Mouse (Mus musculus): ENCODE measurements around the gene H2afj. TPM values are rescaled to one million over a fixed set of nuclear protein-coding genes. Genes with fewer than 3 reads are reported as not detected.

Gene H2afj
- total RNA-seq, 2 experiments from 2014 or later = 35.3 to 42.5 TPM

DNA sequence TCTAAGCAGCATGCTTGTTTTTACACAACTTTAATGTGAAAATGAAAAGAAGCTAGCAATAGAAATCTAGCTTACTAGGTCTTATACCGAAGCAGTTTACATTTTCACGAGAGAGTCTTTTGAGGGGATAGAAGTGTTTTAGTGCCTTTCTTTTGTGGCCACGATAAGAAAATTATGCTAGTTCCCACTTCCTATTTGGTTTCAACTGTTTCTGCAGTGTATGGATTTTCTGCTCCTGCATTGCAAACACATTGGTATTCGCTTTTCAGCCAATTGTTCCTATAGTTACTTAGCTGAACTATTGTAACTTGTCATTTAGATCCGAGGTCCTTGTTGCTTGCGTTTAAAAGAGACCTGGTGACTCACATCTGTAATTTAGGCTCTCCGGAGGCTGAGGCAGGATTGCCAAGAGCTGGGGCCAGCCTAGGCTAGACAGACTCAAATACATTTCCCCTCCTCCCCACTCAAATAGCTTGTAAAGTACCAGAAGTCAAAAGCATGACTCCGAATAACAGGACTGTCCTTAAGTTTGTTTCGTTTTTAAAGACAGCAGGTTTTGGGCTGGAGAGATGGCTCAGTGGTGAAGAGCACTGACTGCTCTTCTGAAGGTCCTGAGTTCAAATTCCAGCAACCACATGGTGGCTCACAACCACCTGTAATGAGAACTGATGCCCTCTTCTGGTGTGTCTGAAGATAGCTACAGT lies 3.2 kb upstream of the H2afj start:
- no peak for DNase-seq
- intact Hi-C loops (cut with DNase I) = loop anchor here (1.0 to 2.0 kb wide), 2 partner anchors 22 to 52 kb away; partner anchors contain the start of genes Art4 and BC049715

DNA sequence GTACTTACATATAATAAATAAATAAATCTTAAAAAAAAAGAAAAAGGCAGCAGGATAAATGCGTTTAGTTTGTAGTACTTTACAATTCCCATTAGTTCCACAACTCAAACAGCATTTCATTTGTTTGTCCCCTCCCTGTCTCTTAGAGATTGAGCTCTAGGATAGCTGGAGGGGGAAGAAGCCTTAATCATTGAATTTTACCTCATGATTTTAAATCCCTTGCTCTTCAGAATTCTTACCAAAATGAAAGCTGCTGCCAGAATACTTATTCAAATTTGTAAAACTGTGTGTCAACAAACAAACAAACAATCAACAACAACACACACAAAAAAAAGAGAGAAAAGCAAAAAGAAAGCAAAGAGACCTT lies 2.7 kb upstream of the H2afj start:
- DNase-seq = no peak
- intact Hi-C loops (cut with DNase I) = loop anchor here (2.0 kb wide), 1 partner anchor 51 kb away; the partner anchor contains the start of gene Art4

DNA sequence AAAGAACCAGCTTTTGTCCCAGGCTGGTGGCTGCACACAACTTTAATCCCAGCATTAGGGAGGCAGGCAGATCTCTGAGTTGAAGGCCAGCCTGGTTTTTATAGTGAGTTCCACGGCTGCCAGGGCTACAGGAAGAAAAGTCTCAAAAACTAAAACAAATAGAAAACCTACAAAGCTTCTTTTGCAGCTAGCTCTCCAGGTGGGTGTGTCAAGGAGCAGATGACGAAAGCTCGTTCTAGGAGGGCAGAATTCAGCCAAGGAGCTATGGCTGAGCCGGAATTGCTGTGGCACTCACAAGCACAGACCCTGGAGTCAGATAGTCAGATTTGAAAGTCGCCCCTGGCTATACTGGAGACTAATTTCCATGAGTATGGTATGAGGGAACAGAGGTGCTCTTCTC lies 1.2 kb upstream of the H2afj start:
- intact Hi-C loops (cut with DNase I) = no loop called here
- DNase-seq = no peak

DNA sequence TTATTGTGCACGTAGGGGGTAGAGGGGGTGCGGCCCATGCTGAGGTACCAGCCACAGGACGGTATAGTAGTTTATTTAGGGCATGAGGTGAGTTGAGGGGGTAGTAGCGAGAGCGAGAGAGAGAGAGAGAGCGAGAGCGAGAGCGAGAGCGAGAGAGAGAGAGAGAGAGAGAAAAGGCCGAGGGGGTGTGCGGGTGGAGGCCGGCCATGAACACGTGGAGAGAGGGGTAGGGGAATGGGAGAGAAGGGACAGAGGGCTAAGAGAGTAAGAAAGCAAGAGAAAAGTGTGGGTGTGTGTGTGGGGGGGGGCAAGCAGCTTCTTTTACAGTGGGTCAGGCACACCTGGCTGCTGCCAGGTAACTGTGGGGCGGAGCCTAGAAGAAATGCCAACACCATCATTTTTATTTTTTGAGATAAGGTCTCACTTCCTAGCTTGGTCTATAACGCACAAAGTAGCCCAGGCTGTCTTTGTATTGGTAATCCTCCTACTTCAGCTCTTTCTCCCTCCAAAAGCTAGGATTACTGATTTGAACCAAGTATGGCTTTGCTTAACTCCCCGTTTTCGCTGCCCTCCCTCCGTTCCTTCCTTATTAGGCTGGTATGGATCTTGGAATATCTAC lies 540 bp upstream of the H2afj start:
- DNase-seq = no peak
- intact Hi-C loops (cut with DNase I) = no loop called here

DNA sequence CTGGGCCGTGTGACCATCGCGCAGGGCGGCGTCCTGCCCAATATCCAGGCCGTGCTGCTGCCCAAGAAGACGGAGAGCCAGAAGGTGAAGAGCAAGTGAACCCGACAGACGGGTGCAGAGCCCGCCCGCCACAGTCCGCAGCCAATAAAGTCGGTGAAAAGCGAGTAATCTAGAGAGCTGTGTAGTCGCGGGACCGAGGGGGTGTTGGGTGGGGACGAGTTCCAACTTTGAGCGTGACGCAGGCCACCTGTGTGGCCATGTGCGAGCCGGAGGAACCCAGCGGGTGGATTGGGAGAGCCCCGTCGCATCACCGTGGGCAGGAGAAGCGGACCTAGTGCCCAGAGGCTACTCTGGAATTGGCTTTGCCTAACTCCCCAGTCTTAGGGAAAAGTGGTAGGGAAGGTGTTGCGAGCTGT lies 595 bp downstream of the H2afj start:
- intact Hi-C loops (cut with DNase I) = no loop called here

DNA sequence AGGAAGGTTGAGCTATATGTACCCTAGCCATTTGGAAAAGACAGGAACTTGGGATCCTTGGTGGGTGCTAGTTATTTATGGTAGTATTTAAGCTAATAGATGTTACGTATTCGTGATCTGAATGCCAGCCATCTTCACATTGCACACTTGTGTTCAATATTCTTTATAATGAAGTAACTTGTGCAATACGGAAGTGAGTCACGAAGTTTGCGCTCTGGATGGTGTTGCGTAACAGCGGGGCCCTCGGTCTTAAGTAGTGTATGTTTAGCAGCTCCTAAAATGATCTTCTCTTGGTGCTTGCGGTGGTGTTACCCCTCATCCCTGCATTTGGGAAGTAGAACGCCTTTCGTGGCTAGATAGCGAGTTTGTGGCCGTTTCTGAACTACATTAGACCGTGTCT lies 1.0 kb downstream of the H2afj start:
- intact Hi-C loops (cut with DNase I) = no loop called here

More for the DNA sequence above, 595 bp downstream of the H2afj start:
- DNase-seq = peak; percentile 44 to 64

DNA sequence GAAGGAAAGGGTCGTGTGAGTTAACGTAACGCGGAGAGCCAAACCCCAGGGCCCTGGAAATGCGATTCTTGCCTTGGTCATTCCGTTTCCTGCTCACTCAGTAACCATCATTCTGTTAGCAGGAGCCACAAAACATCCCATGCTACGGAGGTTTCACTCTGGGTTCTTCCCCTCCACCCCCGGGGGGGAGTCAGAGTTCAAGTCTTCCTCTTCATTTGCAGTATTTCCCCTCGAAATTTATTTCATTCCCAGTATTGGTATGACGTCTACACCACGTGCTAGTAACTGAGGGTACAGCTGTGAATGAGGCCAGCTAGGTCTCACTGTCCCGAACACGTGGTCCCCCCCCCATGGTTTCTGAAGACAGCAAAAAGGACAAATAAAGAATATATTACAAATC lies 1.6 kb downstream of the H2afj start:
- no peak for DNase-seq
- intact Hi-C loops (cut with DNase I) = no loop called here

More for the DNA sequence above, 1.0 kb downstream of the H2afj start:
- DNase-seq = peak; percentile 45 to 52

DNA sequence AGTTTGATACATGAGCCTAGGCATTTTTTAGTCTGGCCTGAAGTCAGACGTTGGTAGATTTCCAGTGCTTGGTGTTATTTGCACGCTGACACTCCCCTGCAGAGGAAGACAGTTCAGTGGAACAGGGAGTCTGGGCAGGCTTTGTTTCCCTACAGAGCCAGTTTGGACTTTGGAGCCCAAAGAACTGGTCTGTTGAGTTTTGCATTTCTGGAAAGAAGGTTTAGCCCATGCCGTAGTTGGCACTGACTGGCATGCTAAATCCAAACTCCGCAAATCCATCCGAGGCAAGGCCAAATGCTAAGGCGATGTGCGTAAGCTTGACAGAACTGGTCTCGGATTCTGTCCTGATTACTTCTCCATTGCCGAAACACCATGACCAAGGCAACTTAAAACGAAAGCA lies 3.2 kb downstream of the H2afj start:
- intact Hi-C loops (cut with DNase I) = no loop called here
- no peak for DNase-seq

DNA sequence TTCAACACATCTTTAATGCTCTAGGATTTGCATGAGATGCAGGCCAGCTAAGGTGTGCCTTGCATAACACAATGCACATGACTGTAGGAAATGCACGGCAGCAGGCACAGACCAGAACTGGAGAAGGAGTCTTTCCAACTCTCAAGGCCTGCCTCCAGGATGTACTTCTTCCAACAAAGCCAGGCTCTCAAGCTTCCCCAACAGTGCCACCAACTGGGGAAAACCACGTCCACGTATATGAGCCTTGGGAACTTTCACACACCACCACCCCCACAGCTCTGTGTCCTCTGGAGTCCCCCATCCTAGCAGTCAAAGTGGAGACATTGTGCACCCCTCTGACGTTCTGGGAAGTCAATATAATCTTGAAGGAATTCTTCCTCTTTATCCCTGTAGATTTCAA lies 5.1 kb downstream of the H2afj start:
- intact Hi-C loops (cut with DNase I) = no loop called here
- DNase-seq = peak; percentile 29 to 50

DNA sequence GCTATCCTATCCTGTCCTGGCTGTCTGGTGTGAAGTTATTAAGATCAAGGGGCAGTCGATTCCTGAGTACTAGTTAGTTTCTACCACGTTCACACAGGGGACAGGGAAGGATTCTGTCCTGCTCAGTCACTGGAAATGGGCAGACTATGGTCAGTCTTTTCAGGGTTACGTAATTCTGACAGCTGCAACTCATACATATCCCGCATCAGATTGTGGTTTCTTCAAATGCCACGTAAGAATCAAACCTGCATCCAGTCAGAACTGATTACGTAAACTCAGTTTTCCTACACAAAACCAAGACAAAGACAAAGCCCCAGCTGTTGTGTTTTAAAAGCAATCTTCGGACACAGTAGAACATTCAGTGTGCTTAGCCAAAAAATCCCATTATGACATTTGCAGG lies 7.3 kb downstream of the H2afj start:
- intact Hi-C loops (cut with DNase I) = no loop called here
- no peak for DNase-seq

DNA sequence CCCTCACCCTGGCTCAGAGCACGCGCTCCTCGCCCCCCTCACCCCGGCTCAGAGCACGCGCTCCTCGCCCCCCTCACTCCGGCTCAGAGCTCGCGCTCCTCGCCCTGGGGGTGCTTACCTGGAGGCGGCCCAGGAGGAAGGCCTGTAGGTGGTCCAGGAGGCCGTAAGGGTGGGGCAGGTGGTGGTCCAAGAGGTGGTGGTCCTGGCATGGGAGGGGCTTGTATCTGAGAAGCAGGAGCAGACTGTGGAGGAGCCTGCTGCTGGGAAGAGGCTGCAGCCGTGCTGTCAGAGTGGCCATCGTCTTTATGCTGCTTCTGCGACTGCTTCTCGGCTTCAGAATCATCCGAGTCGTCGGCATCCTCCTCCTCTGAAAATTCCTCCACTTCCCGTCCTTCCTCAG lies 8.8 kb downstream of the H2afj start:
- DNase-seq = no peak
- intact Hi-C loops (cut with DNase I) = no loop called here

DNA sequence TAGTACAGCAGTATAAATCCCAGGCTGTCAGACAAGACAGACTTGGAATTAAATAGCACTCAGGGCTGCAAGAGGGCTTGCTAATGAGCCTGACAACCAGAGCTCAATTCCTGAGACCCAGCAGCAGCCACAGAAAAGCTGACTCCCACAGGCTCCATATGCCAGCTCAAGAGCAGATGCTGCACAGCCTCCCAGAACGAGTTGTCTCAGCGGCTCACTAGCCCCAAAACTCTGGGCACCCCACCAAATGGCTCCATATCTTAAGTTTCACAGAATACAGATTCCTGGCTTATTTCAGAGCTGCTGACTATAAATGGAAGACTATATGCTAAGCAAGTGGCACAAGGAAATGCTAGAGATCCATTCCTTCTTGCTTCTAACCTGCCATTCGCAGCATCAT lies 9.5 kb downstream of the H2afj start:
- DNase-seq = no peak
- intact Hi-C loops (cut with DNase I) = no loop called here

DNA sequence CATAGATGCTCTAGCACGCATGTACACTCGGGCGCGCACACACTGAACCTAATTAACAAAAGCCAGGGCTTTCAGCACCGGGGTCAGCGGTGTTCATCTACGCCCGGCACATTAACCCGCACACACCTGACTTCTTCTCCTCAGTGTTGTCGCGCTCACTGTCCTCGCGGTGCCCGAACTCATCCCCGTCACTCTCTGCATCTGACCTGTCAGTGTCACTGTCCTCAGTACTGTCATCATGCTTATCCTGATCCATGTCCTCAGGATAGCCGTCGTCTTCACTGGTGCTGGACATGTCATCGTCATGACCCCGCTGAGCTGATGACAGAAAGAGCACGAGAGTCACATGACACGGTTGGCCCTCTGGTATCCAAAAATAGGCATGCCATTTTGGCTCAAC lies 12.3 kb downstream of the H2afj start:
- intact Hi-C loops (cut with DNase I) = loop anchor here (10.0 kb wide), 1 partner anchor 914 kb away; the partner anchor contains the start of gene Strap
- DNase-seq = peak in 1 of 2 experiments; percentile 32

DNA sequence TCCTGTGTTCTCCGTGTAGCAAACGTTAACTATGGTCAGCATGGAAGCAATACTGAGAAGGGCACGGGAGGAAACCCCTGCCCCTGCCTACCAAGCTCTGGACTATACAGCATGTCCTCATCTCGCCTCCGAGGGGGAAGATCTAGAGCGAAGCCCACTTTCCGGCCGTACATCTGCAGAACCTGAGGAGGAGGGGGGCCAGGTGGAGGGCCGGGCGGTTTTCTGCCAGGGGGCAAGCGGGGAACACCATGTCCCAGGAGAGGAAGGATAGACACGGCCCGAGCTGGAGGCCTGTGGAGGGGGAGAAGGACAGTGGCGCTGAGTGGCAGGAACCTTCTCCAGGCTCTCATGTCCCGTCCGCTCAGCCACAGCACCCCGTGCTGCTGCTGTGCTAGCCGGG lies 13.0 kb downstream of the H2afj start:
- no peak for DNase-seq
- intact Hi-C loops (cut with DNase I) = loop anchor here (10.0 kb wide), 1 partner anchor 914 kb away; the partner anchor contains the start of gene Strap

DNA sequence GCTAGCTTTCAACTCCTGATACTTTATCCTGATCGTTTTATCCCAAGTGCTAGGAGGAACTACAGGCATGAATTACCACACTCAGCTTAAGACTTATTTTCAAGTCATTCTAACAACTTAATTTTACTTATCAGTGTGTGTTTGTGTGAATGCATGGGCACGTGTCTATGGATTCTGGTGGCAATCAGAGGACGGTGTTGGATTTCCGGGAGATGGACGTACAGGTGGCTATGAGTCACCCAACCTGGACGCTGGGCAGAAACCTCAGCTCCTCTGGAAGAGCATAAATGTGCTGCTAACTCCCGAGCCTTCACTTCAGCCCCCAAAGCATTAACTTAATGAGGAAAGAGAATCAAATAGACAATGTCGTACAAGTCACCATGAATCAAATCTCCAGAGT lies 16.9 kb downstream of the H2afj start:
- intact Hi-C loops (cut with DNase I) = loop anchor here (10.0 kb wide), 1 partner anchor 910 kb away; the partner anchor contains the start of gene Strap
- DNase-seq = no peak

DNA sequence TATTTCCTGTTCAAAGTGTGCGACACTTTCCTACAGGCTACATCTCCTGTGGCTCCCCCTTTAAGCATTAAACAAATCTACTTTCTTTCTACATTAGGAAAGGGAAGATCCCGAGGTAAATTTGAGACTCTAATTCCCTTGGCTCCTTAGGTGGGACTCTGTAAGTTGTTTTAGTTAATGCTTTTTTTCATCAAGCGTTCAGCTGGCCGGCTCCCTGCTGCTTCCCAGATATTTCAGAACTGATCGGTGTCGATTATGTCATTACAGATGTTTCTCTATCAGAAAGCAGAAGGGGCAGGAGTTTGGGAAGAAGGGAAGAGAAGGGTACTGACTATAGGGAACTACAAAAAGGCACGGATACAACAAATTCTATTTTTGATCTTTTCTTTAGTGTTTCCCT lies 19.1 kb downstream of the H2afj start:
- no peak for DNase-seq
- intact Hi-C loops (cut with DNase I) = loop anchor here (1.0 to 10.0 kb wide), 2 partner anchors 23 to 908 kb away; partner anchors contain the start of genes Hist4h4 and Strap

DNA sequence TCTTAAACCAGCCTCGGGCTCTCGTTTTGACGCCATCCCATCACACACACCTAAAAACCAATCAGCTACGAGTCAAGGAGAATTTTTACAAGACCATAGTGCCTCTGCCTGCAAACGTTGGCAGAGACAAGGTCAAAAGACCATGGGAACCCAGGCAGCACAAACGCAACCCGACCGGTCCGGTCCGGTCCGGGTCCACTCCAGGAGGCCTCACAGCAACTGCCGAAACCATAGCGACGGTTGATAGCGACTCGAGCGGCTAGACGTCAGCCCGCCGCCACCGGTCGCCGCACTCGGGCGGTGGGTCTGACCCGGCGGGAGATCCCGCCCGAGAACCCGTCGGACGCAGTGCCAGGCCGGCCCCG lies 19.5 kb downstream of the H2afj start, which contains the start of gene BC049715:
Gene BC049715 (plus strand): TSS at position 111 of the 365 bp plus-strand sequence.
- intact Hi-C loops (cut with DNase I) = loop anchor here (1.0 to 10.0 kb wide), 2 partner anchors 23 to 907 kb away; partner anchors contain the start of genes Hist4h4 and Strap
- no peak for DNase-seq

DNA sequence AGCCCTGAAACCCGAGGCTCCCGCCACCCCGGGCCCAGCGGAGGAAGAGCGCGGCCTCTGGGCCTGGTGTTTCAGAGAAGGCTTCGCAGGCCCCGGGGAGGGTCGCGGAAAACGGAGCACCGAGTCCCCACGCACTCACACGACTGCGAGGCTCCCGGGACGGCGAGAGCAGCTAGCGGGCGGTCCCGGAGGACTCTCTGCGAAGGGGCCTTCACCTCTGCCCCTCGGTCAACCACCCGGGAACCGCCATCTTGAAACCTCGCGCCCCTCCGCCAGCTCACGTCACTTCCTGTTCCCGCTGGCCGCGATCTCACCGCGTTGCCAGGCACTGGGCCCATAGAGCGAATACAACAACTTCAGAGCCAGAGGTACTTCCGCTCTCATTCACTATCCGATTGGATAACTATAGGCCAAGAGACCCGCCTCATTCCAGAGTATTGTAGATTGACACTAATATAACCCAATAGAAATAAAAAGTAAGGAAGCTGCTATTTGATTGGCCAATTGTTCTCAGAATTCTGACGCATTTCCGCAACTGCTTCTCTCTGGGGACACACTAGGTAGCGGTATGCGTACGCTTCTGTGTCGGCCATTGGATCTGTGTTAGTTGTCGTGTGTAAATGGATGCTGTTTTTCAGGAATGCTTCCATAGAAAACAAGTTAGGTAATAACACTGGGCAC lies 20.0 kb downstream of the H2afj start, which contains the start of gene Wbp11:
Gene Wbp11 (minus strand): TSS at position 353 of the 681 bp plus-strand sequence.
- peak; percentile 98 for DNase-seq
- intact Hi-C loops (cut with DNase I) = loop anchor here (1.0 to 10.0 kb wide), 2 partner anchors 24 to 907 kb away; partner anchors contain the start of genes Hist4h4 and Strap

DNA sequence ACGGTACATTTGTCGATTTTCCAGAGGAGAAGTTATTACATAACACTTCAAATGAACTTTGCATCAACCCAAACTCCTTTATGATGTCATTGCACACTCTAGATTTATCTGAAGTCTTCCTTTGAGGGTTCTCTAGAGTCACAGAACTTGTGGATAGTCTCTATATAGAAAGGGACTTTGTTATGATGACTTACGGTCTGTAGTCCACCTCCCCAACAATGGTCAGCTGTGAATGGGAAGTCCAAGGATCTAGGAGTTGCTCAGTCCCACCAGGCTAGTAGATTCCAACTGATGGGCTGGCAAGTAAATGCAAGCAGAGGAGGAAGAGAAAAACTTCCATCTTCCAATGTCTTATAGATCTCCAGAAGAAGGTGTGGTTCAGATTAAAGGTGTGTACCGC lies 20.6 kb downstream of the H2afj start:
- intact Hi-C loops (cut with DNase I) = loop anchor here (10.0 kb wide), 1 partner anchor 906 kb away; the partner anchor contains the start of gene Strap
- no peak for DNase-seq

DNA sequence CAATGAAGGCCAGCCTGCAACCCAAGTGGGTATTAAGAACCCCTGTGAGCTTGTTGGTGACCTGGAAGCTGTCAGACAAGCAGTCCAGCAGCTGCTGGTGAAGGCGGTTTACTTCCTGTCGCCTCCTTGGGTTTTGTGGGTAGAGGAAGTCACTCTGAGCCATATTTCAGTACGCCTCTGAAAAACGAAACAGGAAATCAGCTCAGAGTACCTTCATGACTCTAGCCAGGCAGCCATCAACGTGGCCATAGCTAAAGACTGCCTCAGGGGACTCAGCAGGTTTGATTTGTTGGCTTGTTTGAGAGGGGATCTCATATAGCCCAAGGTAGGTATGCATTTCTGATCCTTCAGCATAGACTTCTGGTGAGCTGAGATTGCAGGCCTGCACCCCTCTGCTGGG lies 23.7 kb downstream of the H2afj start:
- DNase-seq = no peak
- intact Hi-C loops (cut with DNase I) = loop anchor here (2.0 kb wide), 1 partner anchor 25 kb away; the partner anchor contains the start of gene Art4

DNA sequence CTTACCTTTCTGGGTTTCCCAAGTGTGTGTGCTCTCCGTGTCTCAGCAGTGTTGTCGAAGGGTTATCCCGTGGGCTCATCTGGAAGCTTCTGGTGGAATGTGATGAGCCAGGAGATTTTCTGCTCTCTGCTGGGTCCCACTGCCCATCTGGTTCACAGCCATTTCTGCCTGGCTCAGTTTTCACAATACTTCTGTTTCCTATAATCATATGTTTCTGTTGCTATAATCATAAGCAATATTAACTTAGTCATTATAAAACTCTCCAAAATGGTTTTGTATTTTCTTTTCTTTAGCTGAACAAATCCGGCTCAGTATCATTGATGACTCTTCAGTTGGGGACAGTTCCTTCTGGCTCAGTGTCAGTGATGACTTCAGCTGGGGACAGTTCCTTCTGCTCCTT lies 27.3 kb downstream of the H2afj start, which contains the start of gene Smco3:
Gene Smco3 (minus strand): TSS at position 101 of the 400 bp plus-strand sequence.
- peak in 1 of 2 experiments; percentile 16 for DNase-seq
- intact Hi-C loops (cut with DNase I) = no loop called here

Measured in heart, postnatal 10 days (tissue).